Mouse (Mus musculus): ENCODE results near the gene Spats2. TPM values are rescaled to one million over a fixed set of nuclear protein-coding genes. Genes with fewer than 3 reads are reported as not detected.

The Spats2 gene
- polyA plus RNA-seq, 1 experiment from 2014 or later = 70.9 TPM

- Histone ChIP-seq H3K4me1 (no peaks in the 10 kb centered on the region), H3K27me3 (replicated peaks) (no peaks in the 10 kb centered on the region), H3K9me3 (no peaks in the 10 kb centered on the region), H3K4me2 (replicated peaks) (no peak overlapping the region), H3K36me3 (peaks cover 22% of the 10 kb centered on the region), H3K27ac (no peak overlapping the region), H3K4me3 (no peak overlapping the region), H3K9ac (no peak overlapping the region)
- 79% methylated on average over 12 of the region's 12 CpGs for WGBS
- no peak for ATAC-seq (ENCODE audit: low FRiP score, low read depth)
These were observed 38.0 kb downstream of the Spats2 start for GRCm38 (mm10) chr15:99163512-99164365.

GRCm38 (mm10) chr15:99172131-99172530, 46.4 kb downstream of the Spats2 start:
- ATAC-seq (ENCODE audit: low FRiP score, low read depth) = no peak
- no peak overlapping the region for H3K4me2 ChIP-seq (replicated peaks)
- H3K4me1 ChIP-seq = no peaks in the 10 kb centered on the region
- H3K9me3 ChIP-seq = no peaks in the 10 kb centered on the region
- no peak overlapping the region for H3K27ac ChIP-seq
- WGBS = 92% methylated on average over 6 of the region's 6 CpGs
- no peaks in the 10 kb centered on the region for H3K27me3 ChIP-seq (replicated peaks)
- H3K36me3 ChIP-seq = peaks cover 50% of the 10 kb centered on the region
- H3K4me3 ChIP-seq = no peak overlapping the region
- H3K9ac ChIP-seq = no peak overlapping the region

- no peak overlapping the region for H3K27ac ChIP-seq
- H3K9me3 ChIP-seq = no peaks in the 10 kb centered on the region
- no peaks in the 10 kb centered on the region for H3K27me3 ChIP-seq (replicated peaks)
- H3K4me2 ChIP-seq (replicated peaks) = no peak overlapping the region
- WGBS = 96% methylated on average over 1 of the region's 2 CpGs
- ATAC-seq (ENCODE audit: low FRiP score, low read depth) = no peak
- H3K4me3 ChIP-seq = no peak overlapping the region
- H3K36me3 ChIP-seq = peaks cover 57% of the 10 kb centered on the region
- no peaks in the 10 kb centered on the region for H3K4me1 ChIP-seq
- H3K9ac ChIP-seq = no peak overlapping the region
These were observed 53.9 kb downstream of the Spats2 start for GRCm38 (mm10) chr15:99179639-99180038.

- 92% methylated on average over 9 of the region's 9 CpGs for whole genome bisulfite sequencing
- no peak overlapping the region for H3K4me3 ChIP-seq
- no peak overlapping the region for H3K27ac ChIP-seq
- ATAC-seq (ENCODE audit: low FRiP score, low read depth) = no peak
- H3K9me3 ChIP-seq = no peaks in the 10 kb centered on the region
- H3K36me3 ChIP-seq = peaks cover 76% of the 10 kb centered on the region
- H3K4me2 ChIP-seq (replicated peaks) = no peak overlapping the region
- no peak overlapping the region for H3K9ac ChIP-seq
- no peaks in the 10 kb centered on the region for H3K27me3 ChIP-seq (replicated peaks)
- no peaks in the 10 kb centered on the region for H3K4me1 ChIP-seq
These were observed 58.6 kb downstream of the Spats2 start for GRCm38 (mm10) chr15:99184217-99184914.

- ATAC-seq (ENCODE audit: low FRiP score, low read depth) = no peak
- H3K4me3 ChIP-seq = no peak overlapping the region
- H3K4me2 ChIP-seq (replicated peaks) = no peak overlapping the region
- H3K9me3 ChIP-seq = no peaks in the 10 kb centered on the region
- H3K4me1 ChIP-seq = no peaks in the 10 kb centered on the region
- H3K36me3 ChIP-seq = peaks cover 27% of the 10 kb centered on the region
- H3K9ac ChIP-seq = no peak overlapping the region
- no peaks in the 10 kb centered on the region for H3K27me3 ChIP-seq (replicated peaks)
- H3K27ac ChIP-seq = no peak overlapping the region
- 82% methylated on average over 10 of the region's 10 CpGs for WGBS
These were observed 68.6 kb downstream of the Spats2 start for GRCm38 (mm10) chr15:99194358-99194757.

- H3K36me3 ChIP-seq = peaks cover 28% of the 10 kb centered on the region
- no peak overlapping the region for H3K27ac ChIP-seq
- ATAC-seq (ENCODE audit: low FRiP score, low read depth) = no peak
- no peaks in the 10 kb centered on the region for H3K9me3 ChIP-seq
- no peaks in the 10 kb centered on the region for H3K4me1 ChIP-seq
- 55% methylated on average over 6 of the region's 6 CpGs for WGBS
- H3K4me2 ChIP-seq (replicated peaks) = no peak overlapping the region
- H3K9ac ChIP-seq = no peak overlapping the region
- no peaks in the 10 kb centered on the region for H3K27me3 ChIP-seq (replicated peaks)
- H3K4me3 ChIP-seq = no peak overlapping the region
These were observed 69.3 kb downstream of the Spats2 start for GRCm38 (mm10) chr15:99195043-99195442.

- H3K4me1 ChIP-seq = no peaks in the 10 kb centered on the region
- H3K4me2 ChIP-seq (replicated peaks) = no peak overlapping the region
- no peak overlapping the region for H3K4me3 ChIP-seq
- ATAC-seq (ENCODE audit: low FRiP score, low read depth) = no peak
- peaks cover 28% of the 10 kb centered on the region for H3K36me3 ChIP-seq
- no peak overlapping the region for H3K9ac ChIP-seq
- no peak overlapping the region for H3K27ac ChIP-seq
- H3K27me3 ChIP-seq (replicated peaks) = no peaks in the 10 kb centered on the region
- H3K9me3 ChIP-seq = no peaks in the 10 kb centered on the region
These were observed 73.0 kb downstream of the Spats2 start for GRCm38 (mm10) chr15:99198761-99199160.

- Histone ChIP-seq H3K27me3 (replicated peaks) (no peaks in the 10 kb centered on the region), H3K9ac (no peak overlapping the region), H3K4me2 (replicated peaks) (no peak overlapping the region), H3K9me3 (no peaks in the 10 kb centered on the region), H3K36me3 (peaks cover 56% of the 10 kb centered on the region), H3K27ac (no peak overlapping the region), H3K4me1 (no peaks in the 10 kb centered on the region), H3K4me3 (no peak overlapping the region)
- no peak for ATAC-seq (ENCODE audit: low FRiP score, low read depth)
- WGBS = 71% methylated on average over 8 of the region's 8 CpGs
These were observed 80.2 kb downstream of the Spats2 start for GRCm38 (mm10) chr15:99205959-99206358.

GRCm38 (mm10) chr15:99213183-99213582, 87.5 kb downstream of the Spats2 start:
- H3K4me3 ChIP-seq = no peak overlapping the region
- no peak overlapping the region for H3K27ac ChIP-seq
- no peaks in the 10 kb centered on the region for H3K4me1 ChIP-seq
- H3K9me3 ChIP-seq = no peaks in the 10 kb centered on the region
- H3K9ac ChIP-seq = no peak overlapping the region
- no peak for ATAC-seq (ENCODE audit: low FRiP score, low read depth)
- peaks cover 59% of the 10 kb centered on the region for H3K36me3 ChIP-seq
- WGBS = 89% methylated on average over 10 of the region's 10 CpGs
- no peak overlapping the region for H3K4me2 ChIP-seq (replicated peaks)
- no peaks in the 10 kb centered on the region for H3K27me3 ChIP-seq (replicated peaks)

GRCm38 (mm10) chr15:99214941-99215340, 89.2 kb downstream of the Spats2 start:
- Histone ChIP-seq H3K4me2 (replicated peaks) (no peak overlapping the region), H3K4me1 (no peaks in the 10 kb centered on the region), H3K27me3 (replicated peaks) (peaks cover 7% of the 10 kb centered on the region; the same call in 1 of the 2 replicates), H3K27ac (no peak overlapping the region), H3K36me3 (peaks cover 44% of the 10 kb centered on the region), H3K9me3 (no peaks in the 10 kb centered on the region), H3K4me3 (no peak overlapping the region), H3K9ac (no peak overlapping the region)
- ATAC-seq (ENCODE audit: low FRiP score, low read depth) = no peak
- WGBS = 84% methylated on average over 2 of the region's 2 CpGs

- no peaks in the 10 kb centered on the region for H3K9me3 ChIP-seq
- no peak for ATAC-seq (ENCODE audit: low FRiP score, low read depth)
- 84% methylated on average over 11 of the region's 11 CpGs for WGBS
These were observed 90.2 kb downstream of the Spats2 start for GRCm38 (mm10) chr15:99215741-99216463.

GRCm38 (mm10) chr15:99217630-99218029, 91.9 kb downstream of the Spats2 start:
- H3K27me3 ChIP-seq (replicated peaks) = peaks cover 34% of the 10 kb centered on the region
- H3K4me2 ChIP-seq (replicated peaks) = no peak overlapping the region
- WGBS = 94% methylated on average over 4 of the region's 4 CpGs
- no peak overlapping the region for H3K27ac ChIP-seq
- no peak overlapping the region for H3K4me3 ChIP-seq
- no peaks in the 10 kb centered on the region for H3K4me1 ChIP-seq
- H3K9me3 ChIP-seq = no peaks in the 10 kb centered on the region
- no peak for ATAC-seq (ENCODE audit: low FRiP score, low read depth)
- no peak overlapping the region for H3K9ac ChIP-seq
- H3K36me3 ChIP-seq = peaks cover 21% of the 10 kb centered on the region

More at GRCm38 (mm10) chr15:99215741-99216463, 90.2 kb downstream of the Spats2 start:
- Histone ChIP-seq H3K27me3 (replicated peaks) (peaks cover 16% of the 10 kb centered on the region), H3K9ac (no peak overlapping the region), H3K4me2 (replicated peaks) (no peak overlapping the region), H3K36me3 (peaks cover 37% of the 10 kb centered on the region), H3K4me1 (no peaks in the 10 kb centered on the region), H3K4me3 (no peak overlapping the region), H3K27ac (no peak overlapping the region)
